Mouse (Mus musculus) hindbrain, embryonic 13.5 days (tissue): ENCODE data around the gene Sart3. TPM values are rescaled to one million over a fixed set of nuclear protein-coding genes. Genes with fewer than 3 reads are reported as not detected.

Experiments used
- ATAC-seq: fragments of 200-750 bp; cut with Nextera tagmentation; 2 replicates; pipeline ENCODE4 v1.8.0; 2017; ENCODE audit warnings: moderate TSS enrichment; ENCODE audit not compliant: low FRiP score
- H3K27ac ChIP-seq: fragments of 300-500 bp; sonication (generic); 2 replicates; pipeline ENCODE4 v1.5.1; 2015; ENCODE audit warnings: inconsistent platforms, mild to moderate bottlenecking, moderate library complexity
- H3K27me3 ChIP-seq: fragments of 300-500 bp; sonication (generic); 2 replicates; pipeline ENCODE4 v1.6.1; 2015; ENCODE audit warnings: mild to moderate bottlenecking, inconsistent platforms
- H3K36me3 ChIP-seq: fragments of 300-500 bp; sonication (generic); 2 replicates; pipeline ENCODE4 v1.6.1; 2015; ENCODE audit warnings: mild to moderate bottlenecking, inconsistent platforms
- H3K4me1 ChIP-seq: fragments of 300-500 bp; sonication (generic); replicated peaks from 2 replicates; pipeline ENCODE4 v1.6.1; 2015; ENCODE audit warnings: inconsistent platforms
- H3K4me2 ChIP-seq: fragments of 300-500 bp; sonication (generic); 2 replicates; pipeline ENCODE4 v1.6.1; 2015; ENCODE audit warnings: inconsistent platforms, mild to moderate bottlenecking, moderate library complexity
- H3K4me3 ChIP-seq: fragments of 300-500 bp; sonication (generic); 2 replicates; pipeline ENCODE4 v1.5.1; 2015; ENCODE audit warnings: mild to moderate bottlenecking, inconsistent platforms
- H3K9ac ChIP-seq: fragments of 300-500 bp; sonication (generic); 2 replicates; pipeline ENCODE4 v1.6.1; 2015; ENCODE audit warnings: mild to moderate bottlenecking, inconsistent platforms
- H3K9me3 ChIP-seq: fragments of 300-500 bp; sonication (generic); 2 replicates; pipeline ENCODE4 v1.6.1; 2016; ENCODE audit warnings: inconsistent platforms
- whole genome bisulfite sequencing: fragments of 180-500 bp; shearing (Covaris S2); methylation state at CpG from one replicate; pipeline ENCODE4 v1.1.7; 2015; 5-methylcytosine and 5-hydroxymethylcytosine counted together
- polyA plus RNA-seq: library from polyadenylated mRNA; unstranded; fragments of >200 nt; fragmentation: Nextera tagmentation; extraction: Ambion mirVana; gene quantifications from 2 replicates; pipeline ENCODE4 v1.2.1, GENCODE M21; 2015

Sart3 gene
- polyA plus RNA-seq, 1 experiment from 2014 or later = 44.0 TPM

DNA sequence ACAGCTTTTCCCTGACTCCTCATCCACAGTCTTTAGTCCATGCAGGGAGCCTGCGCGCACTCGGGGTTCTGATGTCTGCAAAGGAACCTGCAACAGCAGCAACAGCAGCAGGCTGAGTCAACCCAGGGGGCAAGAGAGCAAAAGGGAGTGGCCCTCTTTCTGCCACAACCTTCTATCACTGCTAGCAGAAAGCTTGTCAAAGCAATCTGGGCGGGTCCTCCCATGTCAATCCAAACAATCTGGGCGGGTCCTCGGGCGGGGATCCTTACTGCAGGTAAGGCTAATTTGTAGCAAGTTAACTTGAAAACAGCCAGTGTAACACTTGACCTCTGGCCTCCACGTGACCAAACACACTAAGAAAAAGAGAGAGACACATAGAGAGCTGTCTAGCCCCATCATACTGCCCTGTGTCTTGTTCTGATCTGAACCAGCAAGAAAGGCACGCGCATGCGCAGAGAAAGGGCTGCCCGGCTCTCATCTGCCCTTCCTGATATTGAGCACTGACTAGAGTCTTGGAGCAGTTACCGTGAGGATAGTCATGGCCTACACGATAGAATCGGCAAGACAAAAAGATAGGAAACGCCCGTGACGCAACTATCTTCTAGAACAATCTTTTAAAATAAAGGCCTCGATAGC, 71.8 kb downstream of the Sart3 start:
- no peak for ATAC-seq
- Histone ChIP-seq H3K9ac (no peak overlapping the region), H3K27ac (no peak overlapping the region), H3K27me3 (no peaks in the 10 kb centered on the region), H3K4me1 (peaks cover 24% of the 10 kb centered on the region), H3K9me3 (no peaks in the 10 kb centered on the region), H3K4me2 (no peak overlapping the region), H3K4me3 (no peak overlapping the region), H3K36me3 (no peaks in the 10 kb centered on the region)
- WGBS = 79% methylated on average over 19 of the region's 19 CpGs

GRCm38 (mm10) chr5:113694415-113694814, 77.9 kb downstream of the Sart3 start:
- Histone ChIP-seq H3K4me3 (no peak overlapping the region), H3K9ac (no peak overlapping the region), H3K27ac (peak overlapping the region; percentile 10), H3K36me3 (no peaks in the 10 kb centered on the region), H3K27me3 (0 out of 2 replicates have a peak, but pooled peaks cover 5% of the 10 kb centered on the region), H3K4me2 (no peak overlapping the region), H3K9me3 (no peaks in the 10 kb centered on the region), H3K4me1 (peaks cover 25% of the 10 kb centered on the region)
- WGBS = 53% methylated on average over 5 of the region's 5 CpGs
- no peak for ATAC-seq

- 55% methylated on average over 4 of the region's 4 CpGs for WGBS
- Histone ChIP-seq H3K27ac (peak overlapping the region; percentile 10), H3K4me3 (no peak overlapping the region), H3K4me2 (no peak overlapping the region), H3K36me3 (no peaks in the 10 kb centered on the region), H3K27me3 (0 out of 2 replicates have a peak, but pooled peaks cover 5% of the 10 kb centered on the region), H3K9ac (no peak overlapping the region), H3K4me1 (peaks cover 29% of the 10 kb centered on the region), H3K9me3 (no peaks in the 10 kb centered on the region)
- no peak for ATAC-seq
Observed at GRCm38 (mm10) chr5:113694000-113694399, 78.3 kb downstream of the Sart3 start.

- no peak overlapping the region for H3K9ac ChIP-seq
- H3K36me3 ChIP-seq = no peaks in the 10 kb centered on the region
- peaks cover 37% of the 10 kb centered on the region for H3K4me1 ChIP-seq
- 84% methylated on average over 8 of the region's 8 CpGs for WGBS
- H3K9me3 ChIP-seq = no peaks in the 10 kb centered on the region
- H3K4me2 ChIP-seq = no peak overlapping the region
- 0 out of 2 replicates have a peak, but pooled peaks cover 5% of the 10 kb centered on the region for H3K27me3 ChIP-seq
- no peak overlapping the region for H3K27ac ChIP-seq
- H3K4me3 ChIP-seq = no peak overlapping the region
- no peak for ATAC-seq
Observed at GRCm38 (mm10) chr5:113693196-113693755, 79.0 kb downstream of the Sart3 start.

Other genes with a start within 250 kb of the Sart3 start
- 1.2 and 1.8 TPM in 2 replicates for gene Cmklr1, start 122.1 kb downstream of the Sart3 start, polyA plus RNA-seq
- gene 1700069L16Rik, start 47.7 kb downstream of the Sart3 start, polyA plus RNA-seq = not detected in 2 replicates
- 8.0 and 8.2 TPM in 2 replicates for gene Ficd, start 36.7 kb downstream of the Sart3 start, polyA plus RNA-seq
- 91.5 and 93.4 TPM in 2 replicates for gene Iscu, start 238 bp upstream of the Sart3 start, polyA plus RNA-seq
- 8.7 and 10.4 TPM in 2 replicates for gene Tmem119, start 28.0 kb upstream of the Sart3 start, polyA plus RNA-seq
- 1.7 and 1.9 TPM in 2 replicates for gene Selplg, start 60.1 kb upstream of the Sart3 start, polyA plus RNA-seq
- gene Coro1c, start 136.2 kb upstream of the Sart3 start, polyA plus RNA-seq = 176 and 190 TPM in 2 replicates
- 15.0 and 18.7 TPM in 2 replicates for gene Ssh1, start 221.4 kb upstream of the Sart3 start, polyA plus RNA-seq
- not detected in 2 replicates for gene Dao, start 231.2 kb upstream of the Sart3 start, polyA plus RNA-seq